Mouse (Mus musculus) embryonic fibroblast, embryonic 13.5 days (primary cell): Measurements from ENCODE around the gene Rev1.

Source experiments
- CTCF ChIP-seq: IDR thresholded peaks from 2 replicates; pipeline ENCODE4 v1.5.1; 2011; ENCODE audit warnings: mild to moderate bottlenecking, control low read depth, low read length, moderate library complexity, borderline replicate concordance; ENCODE audit not compliant: insufficient read depth
- POLR2A ChIP-seq: IDR thresholded peaks from 2 replicates; pipeline ENCODE4 v1.6.1; 2011; ENCODE audit warnings: low read depth, mild to moderate bottlenecking, control low read depth, low read length, moderate library complexity

GRCm38 (mm10) chr1:38014551-38015203 is 114.9 kb downstream of the Rev1 start:
- TF ChIP-seq POLR2A, result no peak
- TF ChIP-seq CTCF, result no peak
